Mouse (Mus musculus): ENCODE measurements around the gene Sdccag8. TPM values are rescaled to one million over a fixed set of nuclear protein-coding genes. Genes with fewer than 3 reads are reported as not detected.
"Not testable (repeated sequence)": the region's sequence is repeated elsewhere in the genome, so short reads cannot be mapped to it uniquely, and the experiment has no call there.

The Sdccag8 gene
- polyA plus RNA-seq, 1 experiment from 2014 or later = 15.2 TPM

DNA sequence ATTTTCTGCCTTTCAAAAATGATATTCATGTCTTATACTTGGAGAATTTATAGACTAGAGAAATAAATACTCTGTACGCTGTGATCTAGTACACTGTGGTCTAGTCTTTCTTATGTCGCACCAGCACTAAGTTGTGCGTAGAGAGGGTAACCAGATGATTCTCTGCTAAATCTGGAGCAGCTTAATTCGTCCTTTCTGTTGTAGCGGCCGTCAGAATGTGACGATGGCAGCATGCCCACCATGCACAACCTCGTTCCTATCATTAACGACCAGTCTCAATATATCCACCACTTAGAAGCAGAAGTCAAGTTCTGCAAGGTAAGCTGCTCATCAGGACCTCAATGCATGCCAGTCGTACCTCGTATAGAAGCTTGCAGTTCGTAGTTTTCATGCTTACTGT, 14.2 kb downstream of the Sdccag8 start:
- no peak overlapping the region for H3K9ac ChIP-seq
- no peaks in the 10 kb centered on the region for H3K27me3 ChIP-seq
- H3K9me3 ChIP-seq = no peaks in the 10 kb centered on the region
- no peak overlapping the region for H3K4me3 ChIP-seq
- no peak overlapping the region for H3K27ac ChIP-seq
- no peak for ATAC-seq (ENCODE audit: insufficient number of reproducible peaks, low FRiP score, low TSS enrichment, low read depth)
- peaks cover 6% of the 10 kb centered on the region; the same call in 1 of the 2 replicates for H3K4me1 ChIP-seq
- H3K4me2 ChIP-seq = no peak overlapping the region
- H3K36me3 ChIP-seq = peaks cover 4% of the 10 kb centered on the region; the same call in 1 of the 2 replicates
- WGBS = 79% methylated on average over 12 of the region's 12 CpGs

DNA sequence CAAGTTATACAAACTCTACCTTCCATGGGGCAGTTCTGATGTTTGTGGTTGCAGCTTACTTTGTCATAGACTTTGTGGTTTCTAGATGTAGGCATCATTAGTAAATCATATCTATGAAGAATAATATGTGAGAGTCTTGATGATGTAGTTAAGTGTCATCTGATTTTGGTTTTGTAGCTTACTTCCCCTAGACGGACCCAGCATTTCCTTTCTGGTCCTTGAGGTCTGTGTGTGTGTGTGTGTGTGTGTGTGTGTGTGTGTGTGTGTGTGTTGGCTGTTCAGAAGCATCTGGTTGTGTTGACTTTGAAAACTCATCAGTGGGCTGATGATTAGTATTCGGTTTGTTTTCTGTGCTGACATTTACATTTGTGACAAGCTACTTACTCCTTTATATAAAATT, 17.6 kb downstream of the Sdccag8 start:
- Histone ChIP-seq H3K4me1 (peaks cover 13% of the 10 kb centered on the region; the same call in 1 of the 2 replicates), H3K9ac (no peak overlapping the region), H3K36me3 (peaks cover 4% of the 10 kb centered on the region; the same call in 1 of the 2 replicates), H3K4me2 (no peak overlapping the region), H3K27me3 (no peaks in the 10 kb centered on the region; the same call in 1 of the 2 replicates), H3K4me3 (no peak overlapping the region), H3K9me3 (no peaks in the 10 kb centered on the region), H3K27ac (no peak overlapping the region)
- ATAC-seq (ENCODE audit: insufficient number of reproducible peaks, low FRiP score, low TSS enrichment, low read depth) = no peak
- 78% methylated on average over 2 of the region's 2 CpGs for WGBS

- Histone ChIP-seq H3K9me3 (no peaks in the 10 kb centered on the region), H3K27me3 (no peaks in the 10 kb centered on the region; the same call in 1 of the 2 replicates), H3K36me3 (peaks cover 4% of the 10 kb centered on the region; the same call in 1 of the 2 replicates), H3K4me3 (no peak overlapping the region), H3K4me2 (no peak overlapping the region), H3K27ac (no peak overlapping the region), H3K4me1 (peaks cover 10% of the 10 kb centered on the region; the same call in 1 of the 2 replicates), H3K9ac (no peak overlapping the region)
- ATAC-seq (ENCODE audit: insufficient number of reproducible peaks, low FRiP score, low TSS enrichment, low read depth) = no peak
- WGBS = 77% methylated on average over 8 of the region's 8 CpGs
Measured at GRCm38 (mm10) chr1:176832607-176833006, 18.1 kb downstream of the Sdccag8 start.

- Histone ChIP-seq H3K4me2 (no peak overlapping the region), H3K27ac (no peak overlapping the region), H3K27me3 (no peaks in the 10 kb centered on the region; the same call in 1 of the 2 replicates), H3K4me3 (no peak overlapping the region), H3K4me1 (peaks cover 7% of the 10 kb centered on the region; the same call in 1 of the 2 replicates), H3K36me3 (peaks cover 4% of the 10 kb centered on the region; the same call in 1 of the 2 replicates), H3K9me3 (no peaks in the 10 kb centered on the region), H3K9ac (no peak overlapping the region)
- no peak for ATAC-seq (ENCODE audit: insufficient number of reproducible peaks, low FRiP score, low TSS enrichment, low read depth)
Measured at GRCm38 (mm10) chr1:176833257-176833656, 18.8 kb downstream of the Sdccag8 start.

DNA sequence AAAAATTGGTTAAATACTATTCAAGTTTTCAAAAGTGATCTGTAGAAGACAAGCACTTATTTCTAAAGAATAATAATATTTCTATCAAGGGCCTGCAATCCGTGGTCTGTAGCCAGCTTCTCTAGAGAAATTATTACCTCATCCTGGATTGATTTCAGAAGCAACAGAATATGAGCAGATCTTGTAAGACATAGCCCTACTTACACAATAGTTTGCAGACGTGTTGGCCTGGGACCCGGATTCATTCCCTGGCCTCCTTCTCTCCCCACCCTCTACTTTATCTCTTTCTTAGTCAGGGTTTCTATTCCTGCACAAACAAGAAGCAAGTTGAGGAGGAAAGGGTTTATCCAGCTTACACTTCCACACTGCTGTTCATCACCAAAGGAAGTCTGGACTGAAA, 19.5 kb downstream of the Sdccag8 start:
- H3K4me3 ChIP-seq = no peak overlapping the region
- no peak overlapping the region for H3K27ac ChIP-seq
- no peak for ATAC-seq (ENCODE audit: insufficient number of reproducible peaks, low FRiP score, low TSS enrichment, low read depth)
- peaks cover 7% of the 10 kb centered on the region; the same call in 1 of the 2 replicates for H3K4me1 ChIP-seq
- 50% methylated on average over 3 of the region's 3 CpGs for WGBS
- H3K27me3 ChIP-seq = no peaks in the 10 kb centered on the region; the same call in 1 of the 2 replicates
- H3K9me3 ChIP-seq = no peaks in the 10 kb centered on the region
- no peak overlapping the region for H3K4me2 ChIP-seq
- peaks cover 4% of the 10 kb centered on the region; the same call in 1 of the 2 replicates for H3K36me3 ChIP-seq
- H3K9ac ChIP-seq = no peak overlapping the region

DNA sequence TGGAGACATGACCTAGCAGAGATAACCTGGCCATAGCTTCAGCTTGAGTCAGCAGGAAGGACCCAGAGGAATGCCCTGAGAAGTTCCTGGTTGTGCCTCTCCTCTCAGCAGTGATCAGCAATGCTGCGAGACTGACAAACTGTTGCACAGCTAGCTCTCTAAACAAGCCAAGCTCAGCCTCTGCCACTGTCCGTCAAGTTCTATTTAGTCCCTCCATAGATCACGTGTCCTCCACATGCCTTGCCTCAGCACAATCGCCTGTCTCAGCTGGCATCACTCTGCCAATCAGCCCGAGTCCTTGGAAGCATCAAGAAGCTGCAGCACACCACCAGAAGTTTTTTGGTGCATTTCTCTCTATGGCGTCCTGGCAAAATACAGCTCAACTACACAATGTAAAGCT, 20.4 kb downstream of the Sdccag8 start:
- Histone ChIP-seq H3K9ac (no peak overlapping the region), H3K36me3 (peaks cover 4% of the 10 kb centered on the region; the same call in 1 of the 2 replicates), H3K4me3 (no peak overlapping the region), H3K27ac (no peak overlapping the region), H3K27me3 (no peaks in the 10 kb centered on the region; the same call in 1 of the 2 replicates), H3K9me3 (no peaks in the 10 kb centered on the region), H3K4me2 (peak overlapping the region; percentile 87; the same call in 1 of the 2 replicates), H3K4me1 (peaks cover 7% of the 10 kb centered on the region; the same call in 1 of the 2 replicates)
- ATAC-seq (ENCODE audit: insufficient number of reproducible peaks, low FRiP score, low TSS enrichment, low read depth) = no peak
- 57% methylated on average over 6 of the region's 6 CpGs for WGBS

- peaks cover 4% of the 10 kb centered on the region; the same call in 1 of the 2 replicates for H3K36me3 ChIP-seq
- H3K9me3 ChIP-seq = no peaks in the 10 kb centered on the region
- ATAC-seq (ENCODE audit: insufficient number of reproducible peaks, low FRiP score, low TSS enrichment, low read depth) = peak; percentile 30; the same call in 1 of the 2 replicates
- peaks cover 7% of the 10 kb centered on the region; the same call in 1 of the 2 replicates for H3K4me1 ChIP-seq
- peak overlapping the region; percentile 4; the same call in 1 of the 2 replicates for H3K9ac ChIP-seq
- peak overlapping the region; percentile 87 for H3K4me2 ChIP-seq
- 2% methylated on average over 41 of the region's 41 CpGs for whole genome bisulfite sequencing
- no peaks in the 10 kb centered on the region; the same call in 1 of the 2 replicates for H3K27me3 ChIP-seq
- no peak overlapping the region for H3K27ac ChIP-seq
- peak overlapping the region; percentile 41 for H3K4me3 ChIP-seq
Measured at GRCm38 (mm10) chr1:176835501-176836294, 21.2 kb downstream of the Sdccag8 start.

GRCm38 (mm10) chr1:176836562-176836961, 22.1 kb downstream of the Sdccag8 start:
- not testable (repeated sequence) for ATAC-seq (ENCODE audit: insufficient number of reproducible peaks, low FRiP score, low TSS enrichment, low read depth); H3K4me3 ChIP-seq; H3K4me1 ChIP-seq; H3K27me3 ChIP-seq; H3K9me3 ChIP-seq; H3K27ac ChIP-seq; H3K36me3 ChIP-seq; H3K9ac ChIP-seq; H3K4me2 ChIP-seq
- 75% methylated on average over 7 of the region's 7 CpGs for WGBS

- WGBS = 79% methylated on average over 17 of the region's 17 CpGs
- H3K4me1 ChIP-seq = peaks cover 12% of the 10 kb centered on the region; the same call in 1 of the 2 replicates
- H3K27me3 ChIP-seq = no peaks in the 10 kb centered on the region
Measured at GRCm38 (mm10) chr1:176845082-176845977, 30.9 kb downstream of the Sdccag8 start.

GRCm38 (mm10) chr1:176847118-176847859, 32.8 kb downstream of the Sdccag8 start:
- peaks cover 13% of the 10 kb centered on the region; the same call in 1 of the 2 replicates for H3K4me1 ChIP-seq
- peaks cover 12% of the 10 kb centered on the region; the same call in 1 of the 2 replicates for H3K36me3 ChIP-seq
- H3K27ac ChIP-seq = no peak overlapping the region
- H3K4me3 ChIP-seq = no peak overlapping the region
- no peaks in the 10 kb centered on the region for H3K27me3 ChIP-seq
- H3K9ac ChIP-seq = no peak overlapping the region
- ATAC-seq (ENCODE audit: insufficient number of reproducible peaks, low FRiP score, low TSS enrichment, low read depth) = no peak
- no peaks in the 10 kb centered on the region for H3K9me3 ChIP-seq
- WGBS = 84% methylated on average over 10 of the region's 10 CpGs
- H3K4me2 ChIP-seq = no peak overlapping the region

More at GRCm38 (mm10) chr1:176845082-176845977, 30.9 kb downstream of the Sdccag8 start:
- Histone ChIP-seq H3K9me3 (no peaks in the 10 kb centered on the region), H3K9ac (no peak overlapping the region), H3K36me3 (peaks cover 15% of the 10 kb centered on the region), H3K4me3 (no peak overlapping the region), H3K4me2 (no peak overlapping the region), H3K27ac (no peak overlapping the region)
- no peak for ATAC-seq (ENCODE audit: insufficient number of reproducible peaks, low FRiP score, low TSS enrichment, low read depth)

Measured in limb, embryonic 15.5 days (tissue).